Mouse (Mus musculus) bone marrow macrophage, adult 2 months (primary cell): ENCODE measurements around the gene Nek8. TPM values are rescaled to one million over a fixed set of nuclear protein-coding genes. Genes with fewer than 3 reads are reported as not detected.

Source experiments
- H3K27ac ChIP-seq: 2 replicates; pipeline ENCODE4 v1.5.1; 2012; ENCODE audit warnings: low read depth, low read length; ENCODE audit not compliant: insufficient read depth
- H3K4me1 ChIP-seq: 2 replicates; pipeline ENCODE4 v1.6.1; 2012; ENCODE audit warnings: low read length; ENCODE audit not compliant: control insufficient read depth, insufficient read depth
- H3K4me3 ChIP-seq: 2 replicates; pipeline ENCODE4 v1.5.1; 2012; ENCODE audit warnings: mild to moderate bottlenecking, low read length, moderate library complexity; ENCODE audit not compliant: insufficient read depth
- CTCF ChIP-seq: IDR thresholded peaks from 2 replicates; pipeline ENCODE4 v1.5.1; 2012; ENCODE audit warnings: low read depth, mild to moderate bottlenecking, low read length, moderate library complexity
- POLR2A ChIP-seq: IDR thresholded peaks from 2 replicates; pipeline ENCODE4 v1.6.1; 2012; ENCODE audit warnings: mild to moderate bottlenecking, low read depth, low read length, borderline replicate concordance
- polyA plus RNA-seq: library from polyadenylated mRNA; stranded (reverse); fragments of >200 nt; gene quantifications from 2 replicates; pipeline ENCODE4 v1.2.4, GENCODE M21; 2012; ENCODE audit not compliant: missing spikeins, insufficient read depth, insufficient read length

Nek8 gene
- polyA plus RNA-seq, 1 experiment, result 5.2 TPM

DNA sequence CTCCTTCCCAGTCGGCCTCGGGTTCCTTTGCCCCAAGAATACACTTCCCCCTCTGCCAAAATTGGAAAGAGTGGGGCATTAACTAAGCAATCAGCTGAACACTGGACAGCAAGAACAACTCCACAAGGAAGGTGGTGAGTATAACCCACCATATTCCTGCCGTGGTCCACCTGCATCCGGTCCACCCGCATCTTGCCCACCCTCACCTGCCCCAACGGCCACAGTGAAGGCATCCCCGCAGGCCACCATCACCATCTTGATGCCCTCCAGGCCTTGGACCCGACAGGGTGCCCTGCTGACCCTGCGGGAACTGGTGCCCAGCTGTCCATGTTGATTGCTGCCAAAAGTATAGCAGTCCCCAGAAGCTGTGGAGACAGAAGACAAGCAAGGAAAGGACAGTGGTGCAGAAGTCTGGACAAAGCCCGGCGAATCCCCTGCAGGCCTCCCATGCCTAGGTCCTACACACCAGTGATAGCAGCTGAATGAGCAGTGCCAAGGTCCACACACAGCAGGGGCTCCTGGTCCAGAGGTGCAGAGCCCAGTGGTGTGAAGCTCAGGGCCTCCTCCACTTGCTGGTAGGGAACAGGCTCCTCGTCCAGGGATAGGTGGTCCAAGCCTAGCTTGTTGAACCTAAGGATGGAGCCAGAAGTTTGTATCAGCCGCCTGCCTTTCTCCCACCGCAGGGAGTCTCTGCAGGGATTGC lies 9.1 kb downstream of the Nek8 start:
- H3K27ac ChIP-seq, result no peak overlapping the region
- TF ChIP-seq CTCF (no peak), POLR2A (no peak)
- H3K4me3 ChIP-seq, result no peak overlapping the region
- H3K4me1 ChIP-seq, result peaks cover 12% of the 10 kb centered on the region

DNA sequence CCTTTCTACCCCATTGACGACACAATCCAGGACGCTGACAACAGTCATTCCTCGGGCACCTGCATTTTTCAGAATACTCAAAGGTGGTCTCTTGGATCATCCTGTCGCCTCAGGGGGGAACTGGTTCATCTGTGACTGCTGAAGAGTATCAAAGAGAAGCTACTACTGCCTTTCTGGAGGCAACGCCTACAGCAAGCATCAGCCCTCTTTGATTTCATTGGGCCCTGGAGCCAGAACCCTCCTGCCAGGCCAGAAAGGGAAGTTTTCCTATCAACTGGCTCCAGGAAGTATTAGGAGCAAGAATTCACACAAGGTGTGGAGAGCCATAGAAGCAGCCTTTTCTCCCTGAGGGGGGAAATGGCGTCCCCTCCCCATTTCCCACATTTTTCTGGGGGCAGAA lies 9.8 kb downstream of the Nek8 start:
- Histone ChIP-seq H3K4me3 (no peak overlapping the region), H3K27ac (no peak overlapping the region), H3K4me1 (peaks cover 12% of the 10 kb centered on the region)
- TF ChIP-seq POLR2A (no peak), CTCF (no peak)

DNA sequence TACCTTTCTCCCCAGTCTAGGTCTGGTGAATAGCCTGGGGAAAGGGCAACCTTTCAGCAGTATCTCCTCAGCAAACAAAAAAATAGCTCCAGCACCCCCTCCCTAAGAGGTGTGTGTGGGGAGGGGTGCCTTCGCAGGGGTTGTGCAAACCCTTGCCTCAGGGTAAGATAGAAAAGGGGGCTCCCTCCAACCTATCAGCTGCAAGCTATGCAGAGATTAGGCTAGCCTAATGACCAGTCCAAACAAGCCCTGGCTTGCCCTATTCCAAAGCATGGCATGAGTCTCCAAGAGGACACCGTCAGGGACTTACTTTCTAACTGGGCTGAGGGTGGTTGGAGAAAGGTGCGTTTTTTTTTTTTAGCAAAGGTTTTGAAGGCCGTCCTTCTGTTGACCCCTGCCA lies 10.3 kb downstream of the Nek8 start:
- no peak overlapping the region for H3K4me3 ChIP-seq
- H3K4me1 ChIP-seq, result peaks cover 12% of the 10 kb centered on the region
- TF ChIP-seq POLR2A, result no peak
- no peak for TF ChIP-seq CTCF
- H3K27ac ChIP-seq, result no peak overlapping the region

DNA sequence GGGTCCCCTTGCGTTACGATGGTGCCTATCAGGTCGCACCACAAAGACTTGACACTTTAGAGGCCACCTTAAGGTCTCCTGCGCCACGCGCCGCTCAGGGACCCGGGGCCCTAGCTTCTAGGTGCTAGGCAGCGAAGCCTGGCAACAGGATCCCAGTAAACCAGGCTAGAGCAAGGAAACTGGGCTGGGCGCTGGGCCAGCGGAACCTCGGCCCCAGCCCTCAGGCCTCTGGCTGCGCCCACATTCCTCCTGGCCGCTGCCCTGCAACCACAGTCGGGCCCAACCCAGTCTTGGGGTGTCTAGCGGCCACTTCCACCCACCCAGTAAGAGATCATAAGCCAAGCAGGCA lies 10.7 kb downstream of the Nek8 start:
- peak overlapping the region; percentile 66 for H3K4me3 ChIP-seq
- peaks cover 12% of the 10 kb centered on the region for H3K4me1 ChIP-seq
- 0 out of 2 replicates have a peak overlapping the region, but pooled peaks have one; percentile 1 for H3K27ac ChIP-seq
- no peak for TF ChIP-seq CTCF
- TF ChIP-seq POLR2A, result no peak

DNA sequence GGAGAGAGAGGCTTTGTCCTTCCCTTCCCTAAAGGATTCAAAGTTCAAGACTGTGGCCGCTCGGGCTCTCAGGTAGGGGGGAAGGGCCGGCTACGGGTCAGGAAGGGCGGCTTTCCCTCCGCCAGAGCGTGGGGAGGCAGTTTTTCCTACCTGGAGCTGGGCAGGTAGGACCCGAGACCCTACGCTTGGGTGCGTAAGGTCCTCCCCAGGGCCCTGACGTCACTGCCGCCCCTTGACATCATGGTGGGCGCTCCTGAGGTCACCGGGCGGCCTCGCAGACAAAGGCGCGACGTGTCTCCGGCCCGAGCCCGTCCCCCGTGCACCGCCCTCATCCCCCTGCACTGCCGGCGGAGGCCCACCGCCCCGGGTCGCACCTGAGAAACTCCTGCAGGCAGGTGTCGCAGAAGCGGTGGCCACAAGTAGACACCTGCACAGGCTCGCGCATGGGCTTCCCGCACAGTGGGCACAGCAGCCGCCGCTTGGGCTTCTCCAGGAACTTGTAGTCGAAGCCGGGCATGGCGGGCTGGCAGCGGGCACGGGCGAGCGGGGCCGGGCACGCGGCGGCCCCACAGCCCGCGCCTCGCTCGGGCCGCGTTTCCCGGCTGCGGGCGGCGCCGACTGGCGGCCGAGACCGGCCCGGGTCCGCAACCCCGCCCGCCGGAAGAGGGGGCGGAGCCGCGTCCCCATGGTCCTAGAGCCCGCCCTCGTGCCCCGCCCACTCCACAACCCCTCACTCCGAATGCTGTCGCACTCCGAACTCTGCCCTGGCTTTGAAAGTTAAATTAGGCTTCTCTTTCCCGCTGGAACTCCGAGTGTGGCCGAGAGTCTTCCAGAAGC lies 11.3 kb downstream of the Nek8 start, which contains the start of gene Traf4:
Gene Traf4 (minus strand): TSS at position 666 of the 837 bp plus-strand sequence.
- Histone ChIP-seq H3K4me1 (peaks cover 12% of the 10 kb centered on the region), H3K27ac (0 out of 2 replicates have a peak within 1 kb of the TSS, but pooled peaks have one; percentile 1), H3K4me3 (peak within 1 kb of the TSS; percentile 66)
- no peak for TF ChIP-seq CTCF
- no peak for TF ChIP-seq POLR2A

DNA sequence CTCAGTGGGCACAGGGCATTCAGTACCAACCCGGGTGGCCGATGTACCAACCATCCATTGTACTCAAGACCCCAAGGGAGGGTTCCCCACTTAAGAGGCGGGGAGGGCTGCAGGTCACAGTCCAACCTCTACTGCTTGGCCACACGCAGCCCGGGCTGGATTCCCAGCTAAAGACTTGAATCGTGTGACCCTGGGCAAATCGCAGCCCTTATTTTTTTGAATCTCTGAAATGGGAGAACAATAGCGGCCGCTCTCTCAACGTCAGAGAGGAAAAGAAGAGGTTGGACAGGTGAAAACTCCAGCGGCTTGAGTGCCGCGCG lies 11.9 kb downstream of the Nek8 start:
- TF ChIP-seq CTCF, result no peak
- no peak for TF ChIP-seq POLR2A
- no peak overlapping the region for H3K27ac ChIP-seq
- peak overlapping the region; percentile 66 for H3K4me3 ChIP-seq
- H3K4me1 ChIP-seq, result peaks cover 12% of the 10 kb centered on the region

DNA sequence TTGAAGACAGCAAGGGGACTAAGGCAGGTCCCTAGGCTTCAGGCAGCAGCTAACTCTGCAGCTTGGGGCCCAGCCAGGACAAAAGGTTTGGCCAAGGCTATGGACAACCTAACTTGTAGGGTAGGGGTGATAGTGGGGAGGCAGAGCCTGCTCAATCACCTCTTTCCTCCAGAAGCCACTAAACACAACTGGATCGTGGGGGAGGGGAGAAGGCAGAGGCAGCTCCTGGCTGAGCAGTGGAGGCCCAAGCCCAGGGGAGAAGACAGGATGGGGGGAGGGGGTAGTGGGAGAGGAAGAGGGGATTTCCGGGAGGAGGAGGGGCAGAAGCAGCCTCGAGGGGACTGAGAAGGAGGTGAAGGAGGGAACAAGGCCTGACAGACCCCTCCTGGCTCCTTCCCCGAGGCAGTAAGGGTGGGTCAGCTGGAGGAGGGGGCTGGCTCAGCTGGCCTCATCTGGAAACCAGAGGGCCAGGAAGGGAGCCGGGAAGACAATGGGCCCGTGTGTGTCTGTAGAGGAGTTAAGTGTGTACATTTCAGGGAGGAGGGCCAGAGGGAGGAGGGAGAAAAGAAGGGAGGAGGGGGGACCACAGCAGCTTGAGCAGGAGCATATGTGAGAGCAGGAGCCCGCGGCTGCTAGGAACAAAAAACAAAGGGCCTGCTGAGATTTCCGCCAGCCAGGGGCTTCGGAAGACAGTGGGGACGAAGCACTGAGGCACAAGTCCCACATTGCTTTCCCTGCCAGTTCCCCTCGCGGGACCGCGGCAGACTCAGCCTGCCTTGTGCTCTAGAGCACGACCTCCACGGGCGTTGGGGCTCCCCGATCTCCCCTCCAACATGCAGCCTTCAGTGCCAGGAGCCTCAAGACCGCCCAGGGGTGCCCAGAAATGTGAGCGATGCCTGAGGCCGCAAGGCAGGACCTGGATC lies 12.5 kb downstream of the Nek8 start:
- TF ChIP-seq CTCF (no peak), POLR2A (no peak)
- Histone ChIP-seq H3K4me3 (peak overlapping the region; percentile 66), H3K4me1 (peaks cover 12% of the 10 kb centered on the region)

DNA sequence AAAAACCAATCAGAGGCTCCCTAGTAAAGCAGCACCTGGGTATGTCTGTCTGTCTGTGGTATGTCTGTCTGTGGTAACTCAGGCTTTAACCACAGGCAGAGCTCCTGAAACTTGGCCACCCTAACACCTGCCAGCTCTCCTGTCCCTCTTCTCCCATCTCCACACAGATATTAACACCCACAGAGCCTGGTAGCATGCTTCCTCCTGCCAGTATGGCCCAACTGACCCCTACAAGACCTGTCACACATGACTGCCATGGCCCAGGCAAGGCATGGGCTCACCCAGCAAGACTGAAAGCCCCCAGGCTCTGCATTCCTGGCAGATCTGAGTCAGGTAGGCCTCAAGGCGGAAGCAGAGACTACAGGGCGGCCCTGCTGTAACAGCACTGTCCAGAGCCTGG lies 13.4 kb downstream of the Nek8 start:
- Histone ChIP-seq H3K27ac (no peak overlapping the region), H3K4me3 (no peak overlapping the region), H3K4me1 (peaks cover 12% of the 10 kb centered on the region)
- TF ChIP-seq POLR2A (no peak), CTCF (no peak)

More for the DNA sequence above, 12.5 kb downstream of the Nek8 start:
- no peak overlapping the region for H3K27ac ChIP-seq

DNA sequence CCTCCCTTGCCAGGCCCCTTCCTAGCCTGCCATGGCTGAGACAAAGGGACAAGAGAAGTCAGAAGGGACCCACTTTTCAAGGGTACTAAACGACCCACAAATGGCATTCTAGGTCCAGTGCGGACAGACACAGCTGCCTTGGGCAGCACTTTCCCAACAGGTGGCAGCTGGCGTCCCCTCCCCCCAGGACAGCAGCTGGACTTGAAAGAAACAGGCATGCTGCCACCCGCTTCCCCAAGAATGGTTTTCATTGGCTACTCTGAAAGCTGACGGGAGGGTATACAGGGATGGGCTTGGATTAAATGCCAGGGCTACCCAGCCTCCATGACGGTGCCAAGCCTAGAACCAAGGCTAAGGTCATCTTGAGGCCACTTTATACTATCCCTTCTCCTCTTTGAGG lies 14.0 kb downstream of the Nek8 start:
- no peak overlapping the region for H3K4me3 ChIP-seq
- no peak for TF ChIP-seq POLR2A
- no peak overlapping the region for H3K27ac ChIP-seq
- H3K4me1 ChIP-seq, result peaks cover 12% of the 10 kb centered on the region

DNA sequence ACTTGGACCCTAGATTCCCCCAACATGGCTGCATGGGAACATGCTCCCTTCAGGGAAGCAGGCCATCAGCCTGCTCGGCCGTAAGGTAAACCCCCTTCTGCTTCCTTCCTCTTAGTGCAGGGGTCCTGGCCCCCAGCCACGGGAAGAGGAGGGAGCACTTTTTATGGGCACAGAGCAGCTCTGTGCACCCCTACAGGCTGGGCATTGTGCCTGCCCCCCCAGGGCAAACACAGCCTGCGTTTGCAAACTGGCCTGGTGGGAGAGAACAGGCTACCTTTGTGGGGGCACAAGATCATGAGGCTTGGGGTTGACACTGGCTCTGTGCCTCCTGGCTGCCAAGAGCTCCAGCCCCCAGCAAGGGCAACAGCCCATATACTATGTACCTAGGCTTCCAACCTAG lies 14.5 kb downstream of the Nek8 start:
- TF ChIP-seq POLR2A (no peak), CTCF (no peak)
- H3K4me3 ChIP-seq, result no peak overlapping the region
- no peak overlapping the region for H3K27ac ChIP-seq
- H3K4me1 ChIP-seq, result peaks cover 12% of the 10 kb centered on the region
